Mouse (Mus musculus): ENCODE measurements around the gene Dpp4.

The Dpp4 gene

DNA sequence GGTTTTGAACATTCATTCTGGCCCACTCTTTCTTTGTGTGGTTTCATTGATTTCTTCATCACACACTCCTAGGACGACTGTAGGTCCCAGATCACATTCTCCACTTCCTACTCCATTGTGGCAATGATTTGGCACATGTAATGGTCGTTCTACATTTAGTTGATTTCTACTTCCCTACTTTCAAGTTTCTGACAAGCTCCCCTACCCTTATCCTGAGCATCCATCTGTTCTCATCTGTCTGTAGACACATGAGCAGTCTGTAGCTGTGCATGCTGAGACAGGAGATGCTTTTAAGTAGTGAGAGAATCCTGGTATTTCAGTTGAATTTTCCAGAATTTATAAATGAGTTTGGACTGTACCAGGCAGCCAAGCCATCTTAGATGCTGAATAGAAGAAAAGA, 95.1 kb downstream of the Dpp4 start:
- no peak for DNase-seq (ENCODE audit: extremely low spot score, low read depth, low spot score)

DNA sequence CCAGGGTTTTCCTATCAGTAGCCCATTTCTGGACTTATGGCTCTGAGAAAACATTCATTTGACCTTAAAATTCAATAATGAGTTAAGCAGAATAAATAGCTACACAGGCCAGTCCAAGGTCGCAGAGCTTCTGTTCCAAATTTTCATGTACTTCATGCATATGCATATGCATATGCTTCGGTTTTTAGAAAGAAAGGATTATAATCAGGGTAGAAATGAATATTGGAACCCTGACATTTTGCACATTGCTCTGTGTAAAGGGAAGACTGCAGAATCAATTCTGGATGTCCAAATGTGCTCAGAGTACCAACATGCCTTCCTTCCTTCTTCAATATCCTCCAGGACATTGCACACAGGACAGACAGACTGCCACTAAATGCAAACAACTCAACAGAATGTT, 104.6 kb downstream of the Dpp4 start:
- no peak for DNase-seq (ENCODE audit: extremely low spot score, low read depth, low spot score)

DNA sequence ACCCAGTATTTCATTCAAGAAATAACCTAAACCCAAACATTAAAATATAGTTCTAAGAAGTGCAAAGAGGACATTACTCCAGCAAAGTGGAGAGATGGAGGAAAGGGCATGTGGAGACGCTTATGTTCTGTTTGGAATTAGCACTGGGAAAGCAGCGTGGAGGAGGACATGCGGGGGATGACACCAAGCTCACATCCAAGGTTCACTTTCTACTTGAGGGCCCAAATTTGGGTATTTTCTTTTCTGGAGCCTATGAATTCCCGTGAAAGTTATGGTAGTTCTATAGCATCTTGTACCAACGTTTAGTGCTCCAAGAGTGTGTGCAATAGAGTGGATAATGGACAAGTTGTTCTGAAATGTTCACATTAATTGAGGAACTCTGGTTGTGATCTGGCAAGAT, 105.1 kb downstream of the Dpp4 start:
- no peak for DNase-seq (ENCODE audit: extremely low spot score, low read depth, low spot score)

DNA sequence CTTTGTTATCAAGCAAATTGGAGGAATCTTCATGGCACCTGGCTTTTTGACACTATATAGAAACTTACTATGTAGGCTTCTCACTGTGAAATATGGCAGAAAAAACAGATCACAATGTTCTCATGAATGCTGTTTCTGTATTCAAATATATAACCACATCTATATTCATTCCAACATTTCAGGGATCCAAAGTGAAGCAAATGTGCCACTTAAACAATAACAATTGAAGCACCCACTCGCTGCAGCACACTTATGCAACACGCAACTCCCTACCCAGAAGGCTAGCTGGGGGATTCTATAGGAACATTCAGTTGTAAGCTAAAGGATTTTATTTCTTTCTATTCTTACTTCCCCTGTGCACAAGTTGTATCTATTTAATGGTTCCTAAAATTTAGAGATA, 110.3 kb downstream of the Dpp4 start:
- no peak for DNase-seq (ENCODE audit: extremely low spot score, low read depth, low spot score)

DNA sequence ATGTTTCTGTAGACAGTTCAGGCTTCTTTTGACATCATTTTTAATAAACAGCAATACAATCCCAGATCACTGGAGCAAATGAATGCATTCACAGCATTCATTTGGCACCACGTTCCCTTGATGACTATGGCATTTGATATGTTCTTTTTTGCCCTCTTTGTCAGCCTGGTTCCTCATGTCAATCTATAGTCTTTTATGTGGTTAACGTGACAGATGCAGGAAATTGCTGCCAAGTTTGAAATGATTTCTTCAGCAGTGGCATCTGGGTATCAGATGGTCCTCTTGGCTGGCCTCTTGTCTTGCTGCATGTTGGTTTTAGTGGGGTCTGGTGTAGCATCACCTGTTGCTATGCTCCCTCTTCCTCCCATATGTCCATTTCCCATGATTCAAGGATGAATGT, 118.2 kb downstream of the Dpp4 start:
- DNase-seq (ENCODE audit: extremely low spot score, low read depth, low spot score) = no peak

DNA sequence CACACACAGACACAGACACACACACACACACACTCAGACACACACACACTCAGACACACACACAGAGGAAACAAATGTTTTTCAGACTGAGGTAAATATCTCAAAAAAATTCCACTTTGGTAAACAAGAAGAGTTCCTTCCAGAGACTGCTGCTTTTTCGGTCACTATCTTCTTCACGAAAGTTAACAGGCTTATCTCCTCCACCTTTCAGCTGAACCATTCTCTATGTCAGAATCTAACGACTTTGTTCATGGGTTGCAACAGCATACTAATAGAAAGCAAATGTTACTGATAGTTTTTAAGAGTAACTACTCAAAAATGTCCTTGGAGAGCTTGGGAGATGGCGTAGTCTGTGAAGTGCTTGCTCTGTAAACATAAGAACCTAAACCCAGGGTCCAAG, 124.5 kb downstream of the Dpp4 start:
- DNase-seq (ENCODE audit: extremely low spot score, low read depth, low spot score) = no peak

DNA sequence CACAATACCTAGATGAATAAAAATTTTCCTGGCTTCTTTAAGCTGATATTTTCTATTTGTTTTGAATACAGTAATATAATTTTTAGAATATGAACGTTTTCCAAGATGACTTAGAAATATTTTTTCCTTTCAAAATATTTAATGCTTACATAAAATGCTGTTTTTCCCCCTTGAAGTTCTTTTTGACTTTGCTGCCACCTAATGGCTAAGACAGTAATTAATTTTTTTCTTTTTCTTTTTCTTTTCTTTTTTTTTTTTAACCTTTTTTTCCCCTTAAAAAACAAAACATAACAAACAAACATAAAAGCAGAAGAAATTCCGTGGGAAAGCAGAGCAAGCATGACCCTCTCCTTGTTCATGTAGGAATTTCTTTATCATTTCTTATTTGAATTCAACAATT, 126.2 kb downstream of the Dpp4 start:
- DNase-seq (ENCODE audit: extremely low spot score, low read depth, low spot score) = no peak

DNA sequence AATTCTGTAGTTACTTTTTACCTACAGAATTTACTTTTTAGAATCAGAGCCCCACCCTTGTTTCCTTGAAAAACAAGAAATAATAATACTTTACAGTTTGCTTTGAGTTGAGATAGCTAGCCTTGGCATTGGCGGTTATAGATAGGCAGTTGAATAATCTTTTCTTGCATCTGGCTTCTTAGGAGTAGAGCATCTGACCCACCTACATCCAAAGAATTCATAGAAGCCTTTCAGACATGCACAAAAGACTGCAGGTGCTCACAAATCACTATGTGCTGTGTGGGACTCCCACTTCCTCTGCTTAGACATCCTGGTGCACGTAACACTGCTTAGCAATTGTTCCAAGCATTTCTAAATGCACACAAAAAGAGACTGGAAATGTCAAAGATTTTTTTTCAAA, 127.0 kb downstream of the Dpp4 start:
- no peak for DNase-seq (ENCODE audit: extremely low spot score, low read depth, low spot score)
